26 mouse cellular contexts compared by ENCODE assay signal in genomic region chr1:89563399-89563798, GRCm38 (mm10).
DNase-seq lines count a peak whose midpoint lies in the region; ATAC-seq and TF ChIP-seq lines count a peak whose summit lies in the region.
"Had no signal": no experiment of that assay in that cellular context is flagged by ENCODE, and none has a peak within 500 bp of the region (broad histone marks: within the 10 kb centered on the region; RNA-seq: fewer than 3 reads in every experiment).

No protein-coding gene starts in this region.

- no peak for TF ChIP-seq POLR2A in bone marrow, adult 2 months (IDR thresholded peaks at IDR 0.05; ENCODE audit: borderline replicate concordance, control insufficient read depth, low read depth, low read length)

- H3K4me2 ChIP-seq in liver, postnatal 0 days (ENCODE audit: low read depth, low read length), result peak overlapping the region; percentile 39
- H3K4me2 ChIP-seq: embryonic facial prominence, embryonic 13.5 days; forebrain, embryonic 15.5 days; hindbrain, embryonic 13.5 days; lung, embryonic 14.5 days; neural tube, embryonic 12.5 days had no signal

- peaks cover 4% of the 10 kb centered on the region; the same call in 1 of the 2 replicates for H3K4me1 ChIP-seq in liver, postnatal 0 days (ENCODE audit: insufficient read depth)
- peaks cover 2% of the 10 kb centered on the region for H3K4me1 ChIP-seq in bone marrow, adult 2 months (ENCODE audit: control insufficient read depth, insufficient read depth, low read length)

- DNase-seq in liver, postnatal 0 days, result no peak
- DNase-seq in liver, result no peak
- no peak for DNase-seq in layer of hippocampus, adult 8-10 months (ENCODE audit: low spot score in 2 of 2)
- DNase-seq in adrenal gland, postnatal 4 days (ENCODE audit: low spot score in 2 of 2), result no peak
- DNase-seq: adrenal gland, postnatal 14 days; cerebellum, adult 2 months; cerebellum, postnatal 14 days; embryo, embryonic 11 days; gastrocnemius, postnatal 36 days; heart, postnatal 14 days; kidney, postnatal 14 days; lung, embryonic 14.5 days; thymus, adult 2 months; thymus, postnatal 36 days had no signal

- H3K4me3 ChIP-seq in liver, postnatal 0 days (ENCODE audit: low read depth, low read length), result no peak overlapping the region; the same call in 1 of the 2 replicates
- H3K4me3 ChIP-seq in bone marrow, adult 2 months (replicated peaks; ENCODE audit: control insufficient read depth, low read depth, low read length), result peak overlapping the region; percentile 79
- H3K4me3 ChIP-seq: embryonic facial prominence, embryonic 13.5 days; forebrain, embryonic 10.5 days; forebrain, embryonic 15.5 days; hindbrain, embryonic 13.5 days; myocyte; neural tube, embryonic 12.5 days had no signal

- no peaks in the 10 kb centered on the region for H3K27me3 ChIP-seq in liver, postnatal 0 days (ENCODE audit: insufficient read depth, low read length)
- H3K27me3 ChIP-seq: embryonic facial prominence, embryonic 13.5 days; forebrain, embryonic 15.5 days; hindbrain, embryonic 13.5 days; neural tube, embryonic 12.5 days had no signal

- ATAC-seq in liver, postnatal 0 days, result peak; percentile 31; the same call in 1 of the 2 replicates
- peak; percentile 7 to 76; a peak in 2 of 4 replicates for ATAC-seq in hematopoietic stem cell, adult 5-6 weeks (replicated peaks in 1 of 2; ENCODE audit: insufficient read depth in 1 of 2, low FRiP score in 2 of 2, low TSS enrichment in 1 of 2, low read depth in 1 of 2, poor library complexity in 2 of 2, severe bottlenecking in 2 of 2)
- ATAC-seq in neutrophil, adult 5-6 weeks (ENCODE audit: extremely low read depth, insufficient number of reproducible peaks, low FRiP score, poor library complexity, severe bottlenecking), result peak; percentile 69; the same call in 1 of the 2 replicates
- ATAC-seq: CD4-positive, CD25-positive, alpha-beta regulatory T cell, adult 4 months; forebrain, embryonic 15.5 days; intestine, postnatal 0 days; midbrain, embryonic 16.5 days had no signal

- no peak for TF ChIP-seq EP300 in liver, postnatal 0 days (IDR thresholded peaks at IDR 0.05; ENCODE audit: low read depth)

- no peaks in the 10 kb centered on the region for H3K36me3 ChIP-seq in liver, postnatal 0 days (replicated peaks; ENCODE audit: insufficient read depth, low read length)
- H3K36me3 ChIP-seq: embryonic facial prominence, embryonic 13.5 days; forebrain, embryonic 10.5 days; forebrain, embryonic 15.5 days; hindbrain, embryonic 13.5 days; neural tube, embryonic 12.5 days had no signal

- H3K9ac ChIP-seq in liver, postnatal 0 days (replicated peaks), result no peak overlapping the region
- H3K9ac ChIP-seq: embryonic facial prominence, embryonic 13.5 days; forebrain, embryonic 15.5 days; hindbrain, embryonic 13.5 days; lung, embryonic 14.5 days; neural tube, embryonic 12.5 days had no signal

- no peaks in the 10 kb centered on the region for H3K9me3 ChIP-seq in liver, postnatal 0 days (ENCODE audit: low read length)
- H3K9me3 ChIP-seq: embryonic facial prominence, embryonic 13.5 days; forebrain, embryonic 10.5 days; forebrain, embryonic 15.5 days; hindbrain, embryonic 13.5 days; neural tube, embryonic 12.5 days had no signal

- no peak overlapping the region for H3K27ac ChIP-seq in liver, postnatal 0 days (ENCODE audit: low read depth)
- peak overlapping the region; percentile 77 for H3K27ac ChIP-seq in bone marrow, adult 2 months (ENCODE audit: control insufficient read depth, insufficient read depth, low read depth, low read length, poor library complexity)
- H3K27ac ChIP-seq: embryonic facial prominence, embryonic 13.5 days; forebrain, embryonic 15.5 days; neural tube, embryonic 12.5 days had no signal

- WGBS in liver, postnatal 0 days (ENCODE audit: insufficient replicate concordance), result 47% methylated on average over 4 of the region's 4 CpGs
- WGBS in bone marrow, adult 2 months, result 28% methylated on average over 4 of the region's 4 CpGs

- no peak for TF ChIP-seq CTCF in liver, postnatal 0 days (IDR thresholded peaks at IDR 0.05; ENCODE audit: low read depth)
- TF ChIP-seq CTCF in bone marrow, adult 2 months (IDR thresholded peaks at IDR 0.05; ENCODE audit: control insufficient read depth, insufficient read depth, low read length), result no peak
